Mouse (Mus musculus) heart, adult 2 months (tissue): ENCODE data around the gene Ltbp4.

ENCODE experiments used
- CTCF ChIP-seq: fragments of 200-600 bp; IDR thresholded peaks from 2 replicates; pipeline ENCODE4 v1.8.1; 2022; ENCODE audit warnings: antibody characterized with exemption, mild to moderate bottlenecking, moderate library complexity
- EP300 ChIP-seq: fragments of 200-500 bp; IDR thresholded peaks from 2 replicates; pipeline ENCODE4 v1.6.1; 2011; ENCODE audit warnings: low read depth, low read length, control low read depth; ENCODE audit not compliant: insufficient read depth
- POLR2A ChIP-seq: fragments of 200-500 bp; IDR thresholded peaks from 2 replicates; pipeline ENCODE4 v1.6.1; 2011; ENCODE audit warnings: mild to moderate bottlenecking, low read depth, low read length, control low read depth; ENCODE audit not compliant: insufficient read depth

DNA sequence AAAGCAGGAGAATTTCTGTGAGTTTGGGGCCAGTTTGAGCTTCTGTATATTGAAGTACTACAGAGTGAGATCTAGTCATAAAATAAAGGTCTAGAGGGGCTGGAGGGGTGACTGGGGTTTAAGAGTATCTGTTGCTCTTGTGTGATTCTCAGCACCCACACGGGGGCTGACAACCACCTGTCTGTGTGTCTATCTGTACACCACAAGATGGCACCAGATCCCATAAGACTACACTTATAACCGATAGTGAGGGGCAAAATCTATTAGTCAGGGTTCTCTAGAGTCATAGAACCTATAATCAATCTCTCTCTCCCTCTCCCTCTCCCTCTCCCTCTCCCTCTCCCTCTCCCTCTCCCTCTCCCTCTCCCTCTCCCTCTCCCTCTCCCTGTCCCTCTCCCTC, 46.9 kb downstream of the Ltbp4 start:
- TF ChIP-seq CTCF (peak; percentile 42), POLR2A (no peak), EP300 (no peak)
